Mouse (Mus musculus): ENCODE measurements around the gene Scnn1b. TPM values are rescaled to one million over a fixed set of nuclear protein-coding genes. Genes with fewer than 3 reads are reported as not detected.

Scnn1b gene
- polyA plus RNA-seq, 1 experiment from 2014 or later: 0.74 TPM

DNA sequence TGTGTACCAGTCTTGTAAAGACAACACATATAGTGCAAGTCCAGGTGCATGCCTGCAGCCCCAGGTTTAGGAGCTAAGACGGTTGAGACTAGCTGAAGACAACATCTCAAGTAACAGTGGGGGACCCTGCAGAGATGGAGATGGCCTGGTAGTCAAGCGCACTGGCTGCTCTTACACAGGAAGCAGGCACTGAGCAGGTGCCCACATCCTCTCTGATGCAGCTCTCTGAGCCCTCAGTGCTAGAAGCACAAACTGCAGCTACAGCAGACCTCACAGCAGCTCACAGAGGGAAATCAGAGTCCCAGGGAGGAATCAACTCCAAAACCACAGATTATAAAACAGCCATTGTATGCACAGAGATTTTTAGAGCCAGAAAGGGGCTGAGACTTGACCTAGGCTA is 69.5 kb downstream of the Scnn1b start:
- Histone ChIP-seq H3K27me3 (replicated peaks; ENCODE audit: control insufficient read depth, insufficient read depth, low read length) (no peaks in the 10 kb centered on the region), H3K36me3 (ENCODE audit: control insufficient read depth, insufficient read depth, low read length) (peaks cover 30% of the 10 kb centered on the region), H3K4me3 (ENCODE audit: low read depth, low read length) (no peak overlapping the region), H3K27ac (replicated peaks; ENCODE audit: low read depth, low read length) (no peak overlapping the region), H3K4me2 (ENCODE audit: low read depth, low read length) (no peak overlapping the region), H3K9ac (ENCODE audit: low read depth, low read length) (no peak overlapping the region), H3K4me1 (ENCODE audit: control insufficient read depth, insufficient read depth, low read length) (peaks cover 12% of the 10 kb centered on the region; the same call in 1 of the 2 replicates), H3K9me3 (ENCODE audit: control insufficient read depth, low read length) (no peaks in the 10 kb centered on the region)
- ATAC-seq (ENCODE audit: low read depth): no peak
- no peak for DNase-seq (ENCODE audit: low spot score)
- 80% methylated on average over 2 of the region's 2 CpGs for WGBS

DNA sequence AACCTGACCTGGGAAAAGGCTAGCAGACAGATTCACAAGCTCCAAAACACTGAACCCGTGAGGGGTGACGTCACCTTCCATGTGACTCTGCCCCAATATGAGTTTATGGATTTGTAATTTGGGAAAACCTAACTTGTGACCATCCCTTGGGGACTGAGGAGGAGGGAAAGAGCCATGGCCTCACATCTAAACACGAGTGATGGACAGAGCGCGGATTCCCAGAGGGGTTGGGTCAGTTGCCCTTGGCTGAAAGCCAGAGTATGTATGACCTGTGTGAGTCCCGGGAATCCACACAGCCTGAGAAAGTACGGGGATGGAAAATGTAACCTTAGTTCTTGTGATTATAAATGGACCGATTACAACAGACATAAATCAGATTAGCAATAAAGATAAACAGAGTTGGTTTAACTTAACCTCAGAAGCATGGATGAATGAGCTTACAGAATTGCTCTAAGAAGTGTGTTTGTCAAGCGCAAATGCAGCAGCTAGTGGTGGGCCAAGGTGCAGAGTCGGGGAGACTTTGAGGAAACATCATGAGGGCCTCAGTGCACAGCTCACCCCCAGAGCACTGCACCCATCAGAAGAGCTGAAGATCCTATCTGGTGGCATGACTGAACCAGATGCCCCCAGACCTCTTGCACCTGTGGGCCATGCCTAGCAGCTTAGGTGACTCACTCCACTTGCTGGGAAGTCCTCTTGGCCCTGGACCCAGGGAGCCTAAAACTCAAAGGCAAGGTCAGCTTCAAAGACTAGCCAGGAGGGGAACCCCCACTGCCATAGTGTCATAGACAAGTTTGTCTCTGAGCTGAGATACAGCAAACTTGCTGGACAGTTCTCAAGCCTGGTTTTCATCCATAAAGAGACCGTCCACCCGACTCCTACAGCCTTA is 71.3 kb downstream of the Scnn1b start:
- H3K4me2 ChIP-seq (ENCODE audit: low read depth, low read length): no peak overlapping the region
- WGBS: 66% methylated on average over 12 of the region's 12 CpGs
- DNase-seq (ENCODE audit: low spot score): peak; percentile 47
- ATAC-seq (ENCODE audit: low read depth): no peak
- no peaks in the 10 kb centered on the region for H3K27me3 ChIP-seq (replicated peaks; ENCODE audit: control insufficient read depth, insufficient read depth, low read length)
- H3K9ac ChIP-seq (ENCODE audit: low read depth, low read length): no peak overlapping the region
- H3K27ac ChIP-seq (replicated peaks; ENCODE audit: low read depth, low read length): no peak overlapping the region
- no peaks in the 10 kb centered on the region for H3K9me3 ChIP-seq (ENCODE audit: control insufficient read depth, low read length)
- H3K4me3 ChIP-seq (ENCODE audit: low read depth, low read length): no peak overlapping the region
- peaks cover 12% of the 10 kb centered on the region; the same call in 1 of the 2 replicates for H3K4me1 ChIP-seq (ENCODE audit: control insufficient read depth, insufficient read depth, low read length)
- H3K36me3 ChIP-seq (ENCODE audit: control insufficient read depth, insufficient read depth, low read length): peaks cover 15% of the 10 kb centered on the region; the same call in 1 of the 2 replicates

DNA sequence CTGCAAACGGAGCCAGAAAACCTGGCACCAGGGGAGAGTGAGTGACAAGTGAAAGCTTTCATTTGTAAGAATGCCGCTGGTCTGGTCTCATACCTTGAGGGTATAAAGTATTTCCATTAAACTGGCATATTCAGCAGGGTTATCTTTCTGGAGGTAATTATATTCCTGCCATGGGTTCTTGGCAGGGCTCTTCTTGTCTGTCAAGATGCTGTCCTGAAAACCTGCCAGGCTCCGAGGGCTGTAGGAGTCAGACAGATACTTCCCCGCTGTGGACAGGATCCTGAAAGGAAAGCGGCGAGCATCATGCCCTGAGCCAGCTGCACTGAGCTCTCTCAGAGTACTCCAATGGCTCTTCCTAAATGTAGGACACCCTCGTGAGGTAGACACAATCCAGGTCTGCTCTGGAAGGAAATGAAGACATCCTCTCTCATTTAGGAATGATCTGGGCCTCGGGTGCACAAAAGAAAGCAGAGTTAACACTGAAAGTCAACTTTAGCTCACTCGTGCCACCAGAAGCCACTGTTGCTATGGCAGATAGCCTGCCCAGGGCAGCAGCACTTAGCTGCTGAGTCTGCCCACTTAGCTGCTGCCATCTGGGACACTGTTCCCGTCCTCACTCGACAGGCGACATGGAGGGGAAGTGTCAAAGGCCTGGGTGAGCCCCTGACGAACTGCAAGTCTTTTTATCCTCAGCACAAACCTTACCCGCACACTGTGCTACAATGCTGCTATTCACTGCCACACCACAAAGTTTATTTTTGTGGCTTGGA is 72.2 kb downstream of the Scnn1b start:
- Histone ChIP-seq H3K4me3 (ENCODE audit: low read depth, low read length) (no peak overlapping the region), H3K27ac (replicated peaks; ENCODE audit: low read depth, low read length) (peak overlapping the region; percentile 23; the same call in 1 of the 2 replicates), H3K4me2 (ENCODE audit: low read depth, low read length) (no peak overlapping the region), H3K36me3 (ENCODE audit: control insufficient read depth, insufficient read depth, low read length) (peaks cover 17% of the 10 kb centered on the region; the same call in 1 of the 2 replicates), H3K4me1 (ENCODE audit: control insufficient read depth, insufficient read depth, low read length) (peaks cover 12% of the 10 kb centered on the region; the same call in 1 of the 2 replicates), H3K9me3 (ENCODE audit: control insufficient read depth, low read length) (no peaks in the 10 kb centered on the region), H3K9ac (ENCODE audit: low read depth, low read length) (0 out of 2 replicates have a peak overlapping the region, but pooled peaks have one; percentile 21), H3K27me3 (replicated peaks; ENCODE audit: control insufficient read depth, insufficient read depth, low read length) (no peaks in the 10 kb centered on the region)
- DNase-seq (ENCODE audit: low spot score) (peak; percentile 34), ATAC-seq (ENCODE audit: low read depth) (peak; percentile 15; the same call in 1 of the 2 replicates)
- WGBS: 49% methylated on average over 14 of the region's 14 CpGs

DNA sequence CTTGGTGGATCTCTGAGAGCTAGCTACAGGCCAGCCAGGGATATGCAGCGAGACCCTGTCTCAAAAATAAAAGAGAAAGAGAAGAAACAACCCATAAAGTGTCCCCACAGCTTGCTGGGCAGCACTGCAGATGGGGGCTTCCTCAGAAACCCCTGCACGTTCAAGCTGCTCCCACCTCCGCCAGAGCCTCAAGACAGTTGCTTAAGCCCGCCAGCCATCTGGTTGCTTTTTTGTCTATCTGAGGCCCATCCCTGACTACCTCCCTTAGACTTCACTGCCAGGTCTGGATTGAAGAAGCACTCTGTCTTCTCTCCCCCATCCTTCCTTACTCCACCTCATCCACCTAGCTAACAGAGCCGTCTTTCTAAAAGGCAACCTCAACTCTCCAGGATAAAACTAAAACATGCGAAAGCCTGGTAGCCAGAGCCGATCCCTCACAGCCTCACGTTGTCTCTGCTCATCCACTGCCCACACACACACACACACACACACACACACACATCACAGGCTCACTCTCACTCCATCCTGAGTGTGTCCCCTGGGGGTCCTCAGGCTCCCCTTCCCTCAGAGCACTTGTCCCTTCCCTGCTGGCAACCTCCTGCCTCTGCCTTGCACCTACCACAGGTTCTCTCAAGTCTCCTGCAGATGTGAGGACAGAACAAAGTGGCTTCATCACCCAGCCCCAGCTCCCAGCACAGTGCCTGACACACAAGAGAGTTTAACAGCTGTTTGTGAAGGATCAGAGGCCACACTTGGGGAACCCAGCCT is 73.5 kb downstream of the Scnn1b start:
- Histone ChIP-seq H3K4me1 (ENCODE audit: control insufficient read depth, insufficient read depth, low read length) (peaks cover 12% of the 10 kb centered on the region; the same call in 1 of the 2 replicates), H3K27me3 (replicated peaks; ENCODE audit: control insufficient read depth, insufficient read depth, low read length) (no peaks in the 10 kb centered on the region), H3K27ac (replicated peaks; ENCODE audit: low read depth, low read length) (no peak overlapping the region), H3K9me3 (ENCODE audit: control insufficient read depth, low read length) (no peaks in the 10 kb centered on the region), H3K4me2 (ENCODE audit: low read depth, low read length) (no peak overlapping the region), H3K4me3 (ENCODE audit: low read depth, low read length) (no peak overlapping the region), H3K9ac (ENCODE audit: low read depth, low read length) (no peak overlapping the region), H3K36me3 (ENCODE audit: control insufficient read depth, insufficient read depth, low read length) (peaks cover 24% of the 10 kb centered on the region)
- 72% methylated on average over 7 of the region's 8 CpGs for WGBS
- ATAC-seq (ENCODE audit: low read depth): no peak
- no peak for DNase-seq (ENCODE audit: low spot score)

DNA sequence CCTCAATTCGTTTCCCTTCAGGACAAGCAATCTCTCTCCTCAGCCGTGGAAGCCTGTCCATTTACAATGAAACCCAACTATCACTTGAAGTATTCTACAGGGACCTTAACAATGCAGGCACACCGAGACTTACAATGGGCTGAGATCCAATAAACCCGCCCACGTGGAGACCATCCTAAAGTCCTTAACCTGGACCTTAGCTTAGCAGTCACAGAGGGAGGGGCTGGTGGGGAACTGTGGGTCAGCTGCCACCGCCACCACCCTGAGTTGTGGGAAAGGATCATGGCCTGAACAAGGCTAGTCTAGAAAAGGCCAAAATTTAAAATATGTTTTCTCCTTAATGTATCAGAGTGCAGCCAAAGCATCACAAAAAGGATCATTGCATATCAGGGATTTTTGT is 74.4 kb downstream of the Scnn1b start:
- 72% methylated on average over 6 of the region's 6 CpGs for WGBS
- Histone ChIP-seq H3K4me3 (ENCODE audit: low read depth, low read length) (no peak overlapping the region), H3K27me3 (replicated peaks; ENCODE audit: control insufficient read depth, insufficient read depth, low read length) (no peaks in the 10 kb centered on the region), H3K4me2 (ENCODE audit: low read depth, low read length) (no peak overlapping the region), H3K36me3 (ENCODE audit: control insufficient read depth, insufficient read depth, low read length) (peaks cover 28% of the 10 kb centered on the region), H3K9me3 (ENCODE audit: control insufficient read depth, low read length) (no peaks in the 10 kb centered on the region), H3K9ac (ENCODE audit: low read depth, low read length) (no peak overlapping the region), H3K27ac (replicated peaks; ENCODE audit: low read depth, low read length) (no peak overlapping the region), H3K4me1 (ENCODE audit: control insufficient read depth, insufficient read depth, low read length) (peaks cover 12% of the 10 kb centered on the region; the same call in 1 of the 2 replicates)
- ATAC-seq (ENCODE audit: low read depth) (no peak), DNase-seq (ENCODE audit: low spot score) (no peak)

DNA sequence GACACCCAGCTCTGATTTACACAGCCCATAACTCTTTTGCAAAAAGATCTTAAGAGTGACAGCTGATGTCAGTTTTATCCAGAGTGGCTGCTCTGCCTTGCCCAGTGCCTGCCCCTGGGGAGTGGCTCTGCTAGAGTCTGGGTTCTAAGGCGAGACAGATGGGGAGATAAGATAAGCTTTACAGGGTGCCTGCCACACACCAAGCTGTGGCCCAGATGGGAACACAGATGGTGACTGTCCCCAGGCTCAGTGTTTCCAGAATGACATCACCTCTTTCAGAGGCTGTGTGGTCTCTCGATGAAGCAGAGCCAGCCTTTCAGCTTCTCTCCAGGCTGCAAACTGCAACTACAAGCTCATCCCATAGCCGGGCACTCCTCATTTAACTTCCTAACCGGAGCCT is 74.9 kb downstream of the Scnn1b start:
- H3K36me3 ChIP-seq (ENCODE audit: control insufficient read depth, insufficient read depth, low read length): peaks cover 27% of the 10 kb centered on the region
- no peaks in the 10 kb centered on the region for H3K27me3 ChIP-seq (replicated peaks; ENCODE audit: control insufficient read depth, insufficient read depth, low read length)
- peaks cover 12% of the 10 kb centered on the region; the same call in 1 of the 2 replicates for H3K4me1 ChIP-seq (ENCODE audit: control insufficient read depth, insufficient read depth, low read length)
- H3K27ac ChIP-seq (replicated peaks; ENCODE audit: low read depth, low read length): no peak overlapping the region
- peak; percentile 48; the same call in 1 of the 2 replicates for ATAC-seq (ENCODE audit: low read depth)
- no peak overlapping the region for H3K9ac ChIP-seq (ENCODE audit: low read depth, low read length)
- no peaks in the 10 kb centered on the region for H3K9me3 ChIP-seq (ENCODE audit: control insufficient read depth, low read length)
- H3K4me3 ChIP-seq (ENCODE audit: low read depth, low read length): no peak overlapping the region
- no peak overlapping the region for H3K4me2 ChIP-seq (ENCODE audit: low read depth, low read length)
- DNase-seq (ENCODE audit: low spot score): peak; percentile 63
- WGBS: 50% methylated on average over 4 of the region's 4 CpGs

DNA sequence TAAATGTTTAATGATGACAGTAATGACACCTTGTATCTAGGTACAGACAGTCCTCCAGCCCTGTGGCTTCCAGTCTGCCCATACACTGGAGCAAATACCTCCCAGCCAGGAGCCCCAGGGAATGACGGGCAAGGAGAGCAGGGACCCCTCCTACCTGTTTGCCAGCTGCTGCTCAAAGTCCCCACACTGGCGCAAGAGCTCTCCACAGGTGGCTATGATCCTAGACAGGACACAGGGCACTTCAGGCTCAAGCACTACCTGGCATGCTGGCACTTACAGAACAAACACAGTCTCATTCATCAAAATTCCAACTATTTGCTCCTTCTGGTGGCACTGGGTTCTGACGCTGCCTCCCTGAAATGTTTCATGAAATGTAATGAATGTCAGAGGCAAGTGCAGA is 76.2 kb downstream of the Scnn1b start:
- no peaks in the 10 kb centered on the region for H3K27me3 ChIP-seq (replicated peaks; ENCODE audit: control insufficient read depth, insufficient read depth, low read length)
- H3K4me2 ChIP-seq (ENCODE audit: low read depth, low read length): no peak overlapping the region
- H3K36me3 ChIP-seq (ENCODE audit: control insufficient read depth, insufficient read depth, low read length): peaks cover 20% of the 10 kb centered on the region
- no peaks in the 10 kb centered on the region for H3K9me3 ChIP-seq (ENCODE audit: control insufficient read depth, low read length)
- peaks cover 9% of the 10 kb centered on the region; the same call in 1 of the 2 replicates for H3K4me1 ChIP-seq (ENCODE audit: control insufficient read depth, insufficient read depth, low read length)
- no peak overlapping the region for H3K9ac ChIP-seq (ENCODE audit: low read depth, low read length)
- H3K27ac ChIP-seq (replicated peaks; ENCODE audit: low read depth, low read length): no peak overlapping the region
- ATAC-seq (ENCODE audit: low read depth) (no peak), DNase-seq (ENCODE audit: low spot score) (no peak)
- no peak overlapping the region for H3K4me3 ChIP-seq (ENCODE audit: low read depth, low read length)
- 76% methylated on average over 3 of the region's 3 CpGs for WGBS

DNA sequence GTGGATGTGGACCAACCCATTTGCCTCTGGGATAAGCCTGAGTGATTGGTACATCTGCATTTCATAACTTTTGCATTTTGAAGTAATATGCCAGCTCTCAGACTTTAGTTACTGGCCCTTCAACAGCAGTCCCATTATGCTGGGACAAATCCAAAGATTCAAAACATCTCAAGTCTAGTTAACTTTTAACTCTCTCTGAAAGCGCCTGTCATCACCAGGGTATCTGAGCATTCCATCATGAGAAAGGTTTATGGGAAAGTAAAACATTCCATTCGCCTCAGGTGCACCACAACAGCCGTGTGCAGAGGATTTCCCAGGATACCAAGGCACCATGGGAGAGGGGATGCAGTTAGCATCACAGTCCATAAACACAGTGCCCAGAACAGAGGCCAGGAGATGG is 76.8 kb downstream of the Scnn1b start:
- Histone ChIP-seq H3K27me3 (replicated peaks; ENCODE audit: control insufficient read depth, insufficient read depth, low read length) (no peaks in the 10 kb centered on the region), H3K36me3 (ENCODE audit: control insufficient read depth, insufficient read depth, low read length) (peaks cover 20% of the 10 kb centered on the region), H3K9ac (ENCODE audit: low read depth, low read length) (no peak overlapping the region), H3K9me3 (ENCODE audit: control insufficient read depth, low read length) (no peaks in the 10 kb centered on the region), H3K4me3 (ENCODE audit: low read depth, low read length) (no peak overlapping the region), H3K4me2 (ENCODE audit: low read depth, low read length) (no peak overlapping the region), H3K27ac (replicated peaks; ENCODE audit: low read depth, low read length) (no peak overlapping the region), H3K4me1 (ENCODE audit: control insufficient read depth, insufficient read depth, low read length) (peaks cover 5% of the 10 kb centered on the region; the same call in 1 of the 2 replicates)
- no peak for DNase-seq (ENCODE audit: low spot score)
- WGBS: 82% methylated on average over 3 of the region's 3 CpGs
- ATAC-seq (ENCODE audit: low read depth): no peak

Data from embryonic facial prominence, embryonic 14.5 days (tissue).